Mouse (Mus musculus): ENCODE results near the gene Lxn.

Gene Lxn

GRCm38 (mm10) chr3:67463450-67464372 is at the start of gene Lxn:
TSS of gene Lxn (minus strand) at chr3:67463926.
- peak; percentile 56 to 59 for DNase-seq

GRCm38 (mm10) chr3:67512807-67513206 is 49.1 kb upstream of the Lxn start:
- peak; percentile 17 to 50 for DNase-seq

GRCm38 (mm10) chr3:67508216-67508892 is 44.6 kb upstream of the Lxn start:
- DNase-seq = no peak

- DNase-seq = no peak
These were observed 41.6 kb upstream of the Lxn start for GRCm38 (mm10) chr3:67505286-67505685.

DNA sequence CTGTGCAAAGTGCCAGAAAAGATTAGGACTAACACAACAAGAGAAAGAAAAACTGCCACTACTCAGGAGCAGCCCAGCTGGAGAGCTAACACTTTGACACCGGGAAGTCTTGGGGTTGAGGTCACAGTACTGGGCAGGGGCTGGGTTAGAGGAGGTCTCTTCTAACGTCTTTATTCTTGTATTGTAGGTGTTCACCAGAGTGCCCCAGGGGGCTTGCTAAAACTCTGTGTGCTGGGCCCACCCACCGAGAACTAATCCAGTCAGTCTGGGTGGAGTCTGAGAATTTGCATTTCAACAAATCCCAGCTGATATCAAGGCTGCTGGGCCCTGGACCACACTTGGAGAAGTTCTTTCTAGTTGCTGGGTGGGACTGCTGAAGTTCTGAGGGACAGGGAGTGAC is 40.2 kb upstream of the Lxn start:
- no peak for DNase-seq

- DNase-seq = no peak
These were observed 35.7 kb upstream of the Lxn start for GRCm38 (mm10) chr3:67499406-67499791.

DNA sequence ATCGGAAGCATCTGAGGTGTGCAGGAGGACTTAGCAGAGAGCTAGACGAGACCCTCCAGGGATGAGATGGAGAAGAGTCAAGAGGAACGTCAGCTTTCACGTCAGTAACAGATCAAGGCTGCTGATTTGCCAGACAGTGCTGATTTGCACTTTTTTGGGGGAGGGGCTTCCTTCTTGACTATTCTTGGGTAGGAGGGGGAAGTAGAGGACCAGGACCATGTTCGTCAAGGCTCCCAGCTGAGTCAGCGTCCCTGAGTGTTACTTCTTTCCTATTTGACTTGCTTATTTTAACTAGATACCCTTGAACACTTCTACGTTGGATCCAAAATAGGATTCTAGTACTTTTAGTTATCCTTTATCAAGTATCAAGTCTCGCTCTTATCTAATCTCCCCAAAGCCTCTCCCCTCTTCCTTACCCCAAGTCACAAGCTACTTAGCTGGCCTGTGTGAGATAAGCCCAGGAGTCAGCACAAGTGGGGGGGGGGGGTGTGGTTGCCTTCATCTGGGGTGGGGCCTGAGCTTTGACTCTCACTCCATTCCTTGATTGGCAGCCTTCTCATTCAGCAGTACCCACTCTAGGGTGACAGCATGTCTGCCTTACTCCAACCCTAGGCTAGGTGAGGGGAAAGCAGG is 35.2 kb upstream of the Lxn start:
- no peak for DNase-seq

DNA sequence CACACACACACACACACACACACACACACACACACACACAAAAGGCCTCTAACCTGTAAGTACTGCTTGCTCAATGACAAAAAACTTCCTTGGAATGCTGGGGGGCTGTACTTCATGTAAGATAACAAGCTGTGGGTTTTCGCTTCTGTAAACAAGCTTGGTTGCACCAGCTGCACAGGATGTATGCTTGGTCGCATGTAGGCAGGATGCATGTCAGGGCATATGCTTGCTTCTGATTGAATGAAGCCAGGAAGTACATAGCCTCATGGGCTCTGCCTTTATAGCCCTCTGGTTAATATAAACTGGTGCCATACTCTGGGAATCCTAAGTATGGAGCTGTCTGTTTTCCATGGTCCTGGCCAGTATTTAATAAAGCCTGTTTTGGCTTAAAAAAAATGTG is 34.3 kb upstream of the Lxn start:
- no peak for DNase-seq

DNA sequence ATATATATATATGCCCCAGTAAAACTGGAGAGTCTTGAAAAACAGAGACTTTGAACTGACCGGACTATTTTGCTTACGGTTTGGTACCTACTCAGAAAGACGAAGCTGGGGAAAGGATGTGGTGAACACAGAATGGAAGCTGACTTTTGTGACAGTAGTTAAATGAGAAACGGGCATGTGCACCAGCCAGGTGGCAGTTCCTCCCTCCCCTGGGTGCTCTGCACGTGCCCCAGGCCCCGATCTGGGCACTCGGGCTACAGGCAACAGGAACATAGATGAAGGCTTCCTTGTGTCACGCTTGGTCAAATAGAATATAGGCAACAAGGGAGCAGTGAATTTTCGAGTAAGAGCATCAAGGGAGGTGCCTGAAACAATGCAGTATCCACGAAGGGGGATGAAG is 32.6 kb upstream of the Lxn start:
- no peak for DNase-seq

DNA sequence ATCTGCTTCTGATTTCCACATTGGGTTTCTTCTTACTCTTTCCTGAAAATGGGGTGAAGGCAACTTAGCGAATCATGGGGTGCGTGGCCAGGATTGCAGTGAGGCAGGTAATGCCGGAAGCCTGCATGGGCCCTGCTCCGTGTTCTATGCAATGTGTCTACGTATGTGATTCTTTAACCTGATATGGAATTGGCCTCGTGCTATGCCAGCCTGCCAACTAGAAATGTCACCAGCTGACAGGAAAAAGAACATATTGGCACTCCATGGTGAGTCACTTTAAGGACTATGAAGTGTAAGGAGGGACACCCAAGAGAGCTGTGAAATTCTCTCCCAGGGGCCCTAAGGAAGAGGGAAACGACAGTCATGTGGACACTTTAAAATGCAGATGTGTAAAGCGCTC is 29.4 kb upstream of the Lxn start:
- no peak for DNase-seq

GRCm38 (mm10) chr3:67492086-67492869 is 28.6 kb upstream of the Lxn start:
- no peak for DNase-seq

GRCm38 (mm10) chr3:67490156-67490555 is 26.4 kb upstream of the Lxn start:
- no peak for DNase-seq

DNA sequence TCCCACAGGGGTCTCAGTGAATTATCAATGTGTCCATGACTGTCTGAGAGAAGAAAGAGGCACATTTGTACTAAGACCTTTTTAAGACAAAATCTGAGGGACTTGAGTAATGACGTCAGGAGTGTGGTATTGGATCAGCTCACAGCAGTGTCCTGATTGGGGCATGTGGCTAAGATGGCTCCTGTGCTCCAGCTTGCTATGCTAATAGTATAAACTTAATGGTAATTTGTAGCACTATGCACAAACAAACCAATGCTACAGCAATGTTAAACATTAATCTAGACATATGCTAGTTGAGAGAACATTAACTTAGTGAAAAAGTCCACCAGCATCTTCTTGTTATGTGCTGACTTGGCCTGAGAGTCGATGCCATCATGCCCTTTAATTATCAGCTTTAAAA is 21.5 kb upstream of the Lxn start:
- no peak for DNase-seq

GRCm38 (mm10) chr3:67482400-67482799 is 18.7 kb upstream of the Lxn start:
- DNase-seq = no peak

DNA sequence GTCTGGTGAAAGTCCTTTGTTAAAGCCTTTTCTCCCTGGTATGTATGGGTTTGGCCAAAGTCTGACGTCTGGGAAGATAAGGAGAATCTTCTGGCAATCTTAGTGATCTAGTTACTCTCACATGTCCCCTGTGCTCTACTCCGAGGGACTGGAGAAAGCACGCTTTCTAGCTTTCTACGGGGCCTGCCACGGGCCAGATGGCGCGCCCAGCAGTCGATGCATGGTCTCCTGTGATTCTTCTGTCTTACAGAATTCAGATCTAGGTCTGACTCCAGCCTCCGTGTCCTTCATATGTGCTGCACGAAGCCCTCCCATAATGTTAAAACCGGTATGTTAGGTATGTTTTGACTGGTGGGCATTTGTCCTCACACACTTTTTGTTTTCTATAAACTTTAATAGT is 16.1 kb upstream of the Lxn start:
- DNase-seq = no peak

GRCm38 (mm10) chr3:67473438-67473837 is 9.7 kb upstream of the Lxn start:
- DNase-seq = no peak

- DNase-seq = no peak
These were observed 7.8 kb upstream of the Lxn start for GRCm38 (mm10) chr3:67471408-67472127.

DNA sequence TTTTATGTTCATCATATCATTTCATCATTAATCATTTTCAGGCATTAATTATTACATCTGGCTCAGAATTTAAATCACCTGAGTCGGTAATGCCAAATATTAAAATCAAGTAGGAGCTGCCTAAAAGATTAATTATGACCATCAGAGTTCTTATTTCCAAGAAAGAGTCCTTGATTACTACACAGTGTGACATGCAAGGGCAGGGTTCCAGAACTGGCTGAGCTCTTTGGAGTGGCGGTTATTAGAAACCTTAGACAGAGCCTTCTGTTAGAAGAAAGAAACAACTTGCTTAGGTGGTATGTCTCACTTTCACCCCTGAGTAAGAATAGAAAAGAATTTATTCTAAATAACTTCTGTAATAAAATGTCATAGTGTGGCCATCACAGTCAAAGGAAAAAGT is 3.6 kb upstream of the Lxn start:
- no peak for DNase-seq

DNA sequence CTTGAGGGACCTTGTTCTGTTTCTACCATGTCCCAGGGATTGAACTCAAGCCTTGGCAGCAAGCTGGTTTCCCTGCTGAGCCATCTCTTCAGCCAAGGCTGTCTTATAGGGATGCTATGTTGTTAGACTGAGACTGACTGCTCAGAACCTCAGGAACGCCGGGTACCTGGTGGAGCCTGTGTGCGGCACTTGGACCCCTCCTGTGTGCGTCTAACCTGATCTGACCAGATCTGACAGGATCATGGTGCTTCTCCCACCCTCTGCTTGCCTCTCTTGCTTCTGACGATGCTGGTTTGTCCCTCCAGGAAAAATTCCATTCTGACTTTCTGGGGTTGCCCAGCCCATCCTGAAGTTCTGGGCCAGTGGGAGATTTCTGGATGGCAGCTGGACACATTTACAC is 2.9 kb upstream of the Lxn start:
- no peak for DNase-seq

DNA sequence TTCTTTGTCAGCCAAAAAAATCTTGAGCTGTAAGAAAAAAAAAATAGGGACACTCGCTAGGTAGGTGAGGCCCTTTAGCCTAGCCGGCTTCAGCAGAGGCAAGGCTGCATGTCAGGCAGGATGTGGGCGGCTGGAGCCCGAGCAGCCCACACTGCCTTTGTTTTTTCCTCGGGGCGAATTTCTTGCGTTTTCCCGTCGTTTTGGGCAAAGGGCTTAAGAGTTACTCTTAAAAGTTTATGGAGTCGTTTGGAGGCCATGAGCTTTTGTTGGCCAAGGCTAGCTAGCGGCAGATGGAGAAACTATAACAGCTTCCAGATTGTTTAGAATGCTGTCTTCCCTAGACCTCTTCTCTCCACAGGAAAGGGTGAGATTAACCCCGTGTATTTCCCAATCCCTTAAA is 725 bp downstream of the Lxn start:
- peak; percentile 18 to 23 for DNase-seq

- DNase-seq = no peak
These were observed 1.1 kb downstream of the Lxn start for GRCm38 (mm10) chr3:67462578-67462977.

- no peak for DNase-seq
These were observed 1.7 kb downstream of the Lxn start for GRCm38 (mm10) chr3:67462015-67462414.

All from thymus, postnatal 36 days (tissue).